Mouse (Mus musculus): ENCODE measurements around the gene Cmip.

DNA sequence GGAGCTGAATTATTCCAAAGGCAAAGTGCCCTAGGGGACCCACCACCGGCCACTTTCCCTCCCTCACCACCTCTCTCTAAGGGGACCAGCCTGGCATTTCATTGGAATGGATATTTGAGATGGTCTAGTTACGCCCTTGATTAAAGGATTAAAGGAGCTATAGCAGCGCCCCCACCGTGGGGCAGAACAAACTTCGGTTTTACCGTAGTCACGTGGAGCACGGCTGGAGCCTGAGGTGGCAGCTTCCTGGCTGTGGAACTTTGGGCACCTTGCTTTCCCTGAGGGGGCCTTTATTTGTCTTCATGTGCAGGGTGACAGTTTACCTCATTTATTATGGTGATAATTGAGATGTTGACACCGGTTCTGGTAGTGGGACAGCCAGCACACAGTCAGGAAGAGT lies 4.8 kb downstream of the Cmip start:
- no peak for TF ChIP-seq POLR2AphosphoS2 (IDR thresholded peaks at IDR 0.05; ENCODE audit: low read length)
- TF ChIP-seq CHD1 (IDR thresholded peaks at IDR 0.05; ENCODE audit: low read depth, low read length): no peak
- 0 out of 6 replicates have a peak, but pooled peaks of 1 of the 3 experiments have one; percentile 1 for TF ChIP-seq CTCF (IDR thresholded peaks at IDR 0.05 in 2 of 3, conservative IDR thresholded peaks at IDR 0.05 in 1 of 3; ENCODE audit: control insufficient read depth in 1 of 3, insufficient read depth in 1 of 3, low read depth in 2 of 3, low read length in 3 of 3, poor library complexity in 1 of 3, severe bottlenecking in 1 of 3)
- no peak for TF ChIP-seq POLR2A (IDR thresholded peaks at IDR 0.05; ENCODE audit: control insufficient read depth in 1 of 2, insufficient read depth in 1 of 2, low read depth in 1 of 2, low read length in 2 of 2, poor library complexity in 1 of 2)
- TF ChIP-seq ZNF384 (IDR thresholded peaks at IDR 0.05; ENCODE audit: low read depth, low read length): no peak
- TF ChIP-seq TBP (IDR thresholded peaks at IDR 0.05; ENCODE audit: low read depth, low read length): no peak
- TF ChIP-seq TCF12 (IDR thresholded peaks at IDR 0.05; ENCODE audit: low read depth, low read length): no peak
- TF ChIP-seq TAL1 (IDR thresholded peaks at IDR 0.05; ENCODE audit: low read length): no peak
- TF ChIP-seq MAX (IDR thresholded peaks at IDR 0.05; ENCODE audit: low read length): peak; percentile 41; the same call in 1 of the 2 replicates
- TF ChIP-seq MAFK (IDR thresholded peaks at IDR 0.05; ENCODE audit: borderline replicate concordance, low read depth, low read length): no peak
- TF ChIP-seq MYC (IDR thresholded peaks at IDR 0.05; ENCODE audit: low read depth, low read length): 0 out of 2 replicates have a peak, but pooled peaks have one; percentile 18
- TF ChIP-seq E2F4 (IDR thresholded peaks at IDR 0.05; ENCODE audit: borderline replicate concordance, low read depth, low read length): no peak
- no peak for TF ChIP-seq EP300 (IDR thresholded peaks at IDR 0.05; ENCODE audit: low read depth in 1 of 2, low read length in 2 of 2)
- TF ChIP-seq KAT2A (conservative IDR thresholded peaks at IDR 0.05; ENCODE audit: low read depth, low read length): no peak

Measured in MEL (cell line).